ENCODE assay signal across 7 mouse cellular contexts in the genomic region with DNA sequence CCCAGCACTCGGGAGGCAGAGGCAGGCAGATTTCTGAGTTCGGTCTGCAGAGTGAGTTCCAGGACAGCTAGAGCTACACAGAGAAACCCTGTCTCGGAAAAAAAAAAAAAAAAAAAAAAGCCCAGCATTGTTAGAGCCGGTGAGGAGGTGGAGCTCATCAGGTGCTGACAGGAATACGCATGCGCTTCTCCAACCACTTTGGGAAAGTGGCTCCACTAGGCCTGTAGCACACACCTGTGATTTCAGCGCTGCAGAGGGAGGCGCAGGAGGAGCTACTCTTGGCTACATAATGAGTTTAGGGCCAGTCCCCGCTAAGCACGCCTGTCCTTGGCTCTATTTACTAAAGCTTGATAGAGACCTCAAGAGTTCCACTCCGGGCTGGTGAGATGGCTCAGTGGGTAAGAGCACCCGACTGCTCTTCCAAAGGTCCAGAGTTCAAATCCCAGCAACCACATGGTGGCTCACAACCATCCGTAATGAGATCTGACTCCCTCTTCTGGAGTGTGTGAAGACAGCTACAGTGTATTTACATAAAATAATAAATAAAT. TPM values are rescaled to one million over a fixed set of nuclear protein-coding genes. Genes with fewer than 3 reads are reported as not detected.
DNase-seq lines count a peak whose midpoint lies in the region; ATAC-seq and TF ChIP-seq lines count a peak whose summit lies in the region.
"Not testable (repeated sequence)": the region's sequence is repeated elsewhere in the genome, so short reads cannot be mapped to it uniquely, and the experiment has no call there.

No protein-coding gene starts in this region.

- in situ Hi-C loops in ES-E14 (cut with MboI; ENCODE audit: low sequenced_read_pairs in 2 of 2, unreplicated experiment in 2 of 2), result not testable (repeated sequence)

- H3K27me3 ChIP-seq in embryonic facial prominence, embryonic 15.5 days; kidney, adult 2 months (replicated peaks; ENCODE audit: control insufficient read depth, insufficient read depth, low read length); liver, embryonic 13.5 days; lung, embryonic 14.5 days (ENCODE audit: insufficient read depth, low read length); megakaryocyte, embryonic 14.5 days (replicated peaks): not testable (repeated sequence)

- 63% methylated on average over 13 of the region's 13 CpGs for WGBS in embryonic facial prominence, embryonic 15.5 days
- WGBS in kidney, adult 2 months, result 65% methylated on average over 13 of the region's 13 CpGs
- WGBS in liver, embryonic 13.5 days (ENCODE audit: insufficient replicate concordance), result 71% methylated on average over 12 of the region's 13 CpGs
- WGBS in lung, embryonic 14.5 days, result 53% methylated on average over 12 of the region's 13 CpGs

- peak; percentile 68 for DNase-seq in ES-E14 (ENCODE audit: low read depth, low spot score)
- DNase-seq in kidney, adult 2 months; liver, embryonic 13.5 days: not testable (repeated sequence)
- DNase-seq in lung, embryonic 14.5 days, result peak; percentile 62
- peak; percentile 64 for DNase-seq in testis, postnatal 14 days (ENCODE audit: low spot score)

- peaks cover 14 to 17% of the 10 kb centered on the region in 2 experiments for H3K4me1 ChIP-seq in ES-E14 (ENCODE audit: control insufficient read depth in 2 of 2, insufficient read depth in 2 of 2, low read length in 2 of 2, poor library complexity in 1 of 2)
- peaks cover 32% of the 10 kb centered on the region for H3K4me1 ChIP-seq in embryonic facial prominence, embryonic 15.5 days
- H3K4me1 ChIP-seq in kidney, adult 2 months (ENCODE audit: control insufficient read depth, insufficient read depth, low read length), result not testable (repeated sequence)
- H3K4me1 ChIP-seq in liver, embryonic 13.5 days (replicated peaks), result peaks cover 50% of the 10 kb centered on the region
- peaks cover 11% of the 10 kb centered on the region for H3K4me1 ChIP-seq in lung, embryonic 14.5 days (ENCODE audit: insufficient read depth)
- H3K4me1 ChIP-seq in megakaryocyte, embryonic 14.5 days, result peaks cover 57% of the 10 kb centered on the region

- not testable (repeated sequence) for TF ChIP-seq POLR2A in kidney, adult 2 months (IDR thresholded peaks at IDR 0.05; ENCODE audit: low read depth, low read length)

- H3K4me2 ChIP-seq in embryonic facial prominence, embryonic 15.5 days (replicated peaks); lung, embryonic 14.5 days: not testable (repeated sequence)
- peak overlapping the region; percentile 99; the same call in 1 of the 2 replicates for H3K4me2 ChIP-seq in liver, embryonic 13.5 days

- not testable (repeated sequence) for H3K27ac ChIP-seq in ES-E14 (ENCODE audit: insufficient read depth, low read depth, low read length, poor library complexity, severe bottlenecking)
- 0 out of 2 replicates have a peak overlapping the region, but pooled peaks have one; percentile 73 for H3K27ac ChIP-seq in embryonic facial prominence, embryonic 15.5 days (replicated peaks)
- peak overlapping the region; percentile 86 for H3K27ac ChIP-seq in kidney, adult 2 months (ENCODE audit: insufficient read depth, low read depth, low read length)
- H3K27ac ChIP-seq in liver, embryonic 13.5 days, result peak overlapping the region; percentile 17
- peak overlapping the region; percentile 78 for H3K27ac ChIP-seq in lung, embryonic 14.5 days (ENCODE audit: low read depth)

- not testable (repeated sequence) for H3K9ac ChIP-seq in ES-E14 (ENCODE audit: insufficient read depth, low read depth, low read length, poor library complexity, severe bottlenecking); embryonic facial prominence, embryonic 15.5 days; liver, embryonic 13.5 days; lung, embryonic 14.5 days

- not testable (repeated sequence) for H3K36me3 ChIP-seq in ES-E14 (ENCODE audit: control insufficient read depth, insufficient read depth, low read length, poor library complexity, severe bottlenecking); embryonic facial prominence, embryonic 15.5 days; kidney, adult 2 months (ENCODE audit: control insufficient read depth, insufficient read depth, low read length); liver, embryonic 13.5 days; lung, embryonic 14.5 days (ENCODE audit: insufficient read depth)
- peaks cover 29% of the 10 kb centered on the region for H3K36me3 ChIP-seq in megakaryocyte, embryonic 14.5 days (replicated peaks; ENCODE audit: low read length)

- ATAC-seq in embryonic facial prominence, embryonic 15.5 days (ENCODE audit: insufficient number of reproducible peaks, low FRiP score, low TSS enrichment, low read depth); liver, embryonic 13.5 days (ENCODE audit: low read depth); lung, embryonic 14.5 days (ENCODE audit: insufficient read depth): not testable (repeated sequence)

- 0 out of 4 replicates have a peak overlapping the region, but pooled peaks of 1 of the 2 experiments have one; percentile 23 for H3K4me3 ChIP-seq in ES-E14 (ENCODE audit: insufficient read depth in 1 of 2, low read depth in 1 of 2, low read length in 2 of 2, poor library complexity in 1 of 2, severe bottlenecking in 1 of 2)
- not testable (repeated sequence) for H3K4me3 ChIP-seq in embryonic facial prominence, embryonic 15.5 days (replicated peaks); kidney, adult 2 months (ENCODE audit: insufficient read depth, low read depth, low read length); liver, embryonic 13.5 days (replicated peaks); lung, embryonic 14.5 days (ENCODE audit: low read depth, low read length)
- peak overlapping the region; percentile 47 for H3K4me3 ChIP-seq in megakaryocyte, embryonic 14.5 days (replicated peaks)

- not testable (repeated sequence) for TF ChIP-seq CTCF in kidney, adult 2 months (conservative IDR thresholded peaks at IDR 0.05; ENCODE audit: insufficient read depth, insufficient read length, low read depth, low read length); lung, embryonic 14.5 days (IDR thresholded peaks at IDR 0.05; ENCODE audit: low read depth)

- H3K9me3 ChIP-seq in ES-E14 (ENCODE audit: control insufficient read depth, insufficient read depth, low read depth, low read length); embryonic facial prominence, embryonic 15.5 days (replicated peaks); liver, embryonic 13.5 days (replicated peaks); lung, embryonic 14.5 days (ENCODE audit: low read depth, low read length); megakaryocyte, embryonic 14.5 days: not testable (repeated sequence)

TF ChIP-seq in ES-E14, 5 proteins besides CTCF, POLR2A, EP300 and RAD21:
- peak; percentile 98 for TF ChIP-seq ZNF384 (IDR thresholded peaks at IDR 0.05; ENCODE audit: low read depth, low read length)

RNA-seq across cellular contexts. Expression of a gene that starts 1.6 kb away (rescaled TPM):
- total RNA-seq in ES-E14 (2012; rRNA removed), result 146 and 152 TPM in 2 replicates
- 41.1 and 41.7 TPM in 2 replicates for polyA plus RNA-seq in embryonic facial prominence, embryonic 15.5 days (2015; fragmentation: Nextera tagmentation; extraction: Ambion mirVana)
- polyA plus RNA-seq in kidney, adult 2 months (2012; rRNA removed), result 57.7 and 64.1 TPM in 2 replicates
- polyA plus RNA-seq in liver, embryonic 13.5 days (2015; fragmentation: Nextera tagmentation; extraction: Ambion mirVana), result 18.3 and 22.2 TPM in 2 replicates
- polyA plus RNA-seq in lung, embryonic 14.5 days (2014; fragmentation: Nextera tagmentation; extraction: Ambion mirVana), result 86.6 and 87.5 TPM in 2 replicates
- 1,439 and 1,641 TPM in 2 replicates for polyA plus RNA-seq in megakaryocyte, embryonic 14.5 days (2012; ENCODE audit: insufficient read depth, low replicate concordance)

Comparison
In these comparisons a context has a peak if more than half of its experiments do, and no peak if none do; other contexts are left out.
1. RNA of a gene that starts 1.6 kb away (polyA plus RNA-seq): 1,439 to 1,641 TPM in megakaryocyte, embryonic 14.5 days; 86.6 to 87.5 TPM in lung, embryonic 14.5 days, 57.7 to 64.1 TPM in kidney, adult 2 months, 41.1 to 41.7 TPM in embryonic facial prominence, embryonic 15.5 days and 18.3 to 22.2 TPM in liver, embryonic 13.5 days; every median in the first group is over 10 times any median in the second.